Mouse (Mus musculus) testis, adult 2 months (tissue): ENCODE results near the gene Cpox. TPM values are rescaled to one million over a fixed set of nuclear protein-coding genes. Genes with fewer than 3 reads are reported as not detected.

Experiments
- H3K27ac ChIP-seq: fragments of 200-500 bp; 2 replicates; pipeline ENCODE4 v1.5.1; 2012; ENCODE audit warnings: low read depth, low read length; ENCODE audit not compliant: control insufficient read depth, insufficient read depth
- H3K27me3 ChIP-seq: fragments of 200-500 bp; 2 replicates; pipeline ENCODE4 v1.6.1; 2012; ENCODE audit warnings: mild to moderate bottlenecking, low read length, moderate library complexity; ENCODE audit not compliant: control insufficient read depth, insufficient read depth
- H3K36me3 ChIP-seq: fragments of 200-500 bp; 2 replicates; pipeline ENCODE4 v1.6.1; 2012; ENCODE audit warnings: mild to moderate bottlenecking, low read length; ENCODE audit not compliant: control insufficient read depth, insufficient read depth
- H3K4me1 ChIP-seq: fragments of 200-500 bp; 2 replicates; pipeline ENCODE4 v1.6.1; 2012; ENCODE audit warnings: low read length; ENCODE audit not compliant: control insufficient read depth, insufficient read depth
- H3K4me3 ChIP-seq: fragments of 200-500 bp; 2 replicates; pipeline ENCODE4 v1.5.1; 2012; ENCODE audit warnings: low read depth, mild to moderate bottlenecking, low read length, moderate library complexity, mixed read lengths; ENCODE audit not compliant: control insufficient read depth
- CTCF ChIP-seq: fragments of 200-500 bp; IDR thresholded peaks from 2 replicates; pipeline ENCODE4 v1.5.1; 2012; ENCODE audit warnings: low read depth, mild to moderate bottlenecking, inconsistent platforms, low read length, moderate library complexity; ENCODE audit not compliant: control insufficient read depth, insufficient read depth, insufficient replicate concordance
- POLR2A ChIP-seq: fragments of 200-500 bp; IDR thresholded peaks from 2 replicates; pipeline ENCODE4 v1.6.1; 2012; ENCODE audit warnings: low read depth, mild to moderate bottlenecking, inconsistent platforms, low read length, moderate library complexity; ENCODE audit not compliant: control insufficient read depth
- polyA plus RNA-seq: library from polyadenylated mRNA; depleted of rRNA; stranded (reverse); fragments of >200 nt; gene quantifications from 2 replicates; pipeline ENCODE4 v1.2.3, GENCODE M21; 2012; rRNA removed

The Cpox gene
- polyA plus RNA-seq, result 2.1 and 2.2 TPM in 2 replicates

DNA sequence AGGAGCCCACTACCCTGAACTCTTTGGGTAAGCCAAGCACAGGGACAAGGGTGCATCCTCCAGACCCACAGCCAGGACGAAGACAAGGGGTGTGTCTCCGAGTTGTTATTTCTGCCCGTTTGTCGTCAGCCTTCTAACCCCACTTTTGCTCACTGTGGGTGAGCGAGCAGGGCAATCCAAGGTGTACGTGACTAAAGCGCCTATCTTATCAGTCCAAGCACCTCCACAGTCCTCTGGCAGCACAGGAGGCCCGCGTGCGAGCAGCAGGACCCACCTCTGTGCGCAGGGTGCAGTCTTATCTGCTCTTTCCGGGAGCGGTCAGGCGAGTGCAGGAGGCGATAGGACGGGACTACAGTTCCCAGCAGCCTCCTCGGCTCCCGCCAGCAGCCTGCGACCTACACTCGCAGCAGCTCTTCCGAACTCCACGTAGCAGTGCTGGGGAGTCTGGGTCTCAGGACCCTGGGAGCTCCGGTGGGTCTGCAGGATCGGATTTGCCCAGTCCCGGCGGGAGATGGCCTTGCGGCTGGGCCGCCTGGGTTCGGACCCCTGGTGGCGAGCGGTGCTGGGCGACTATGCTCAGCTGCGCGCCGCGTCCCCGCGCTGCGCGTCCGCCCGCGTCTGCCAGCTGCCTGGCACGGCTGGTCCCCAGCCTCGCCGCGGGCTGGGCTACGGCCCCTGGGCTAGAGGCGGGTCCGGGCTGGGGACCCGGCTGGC is at the start of gene Cpox:
Gene Cpox, plus strand, starts transcription at position 376 of the 714 bp plus-strand sequence.
- no peaks in the 10 kb centered on the region for H3K36me3 ChIP-seq
- peaks cover 6% of the 10 kb centered on the region for H3K4me1 ChIP-seq
- peak within 1 kb of the TSS; percentile 93 for H3K4me3 ChIP-seq
- TF ChIP-seq CTCF (no peak), POLR2A (peak; percentile 56)
- H3K27ac ChIP-seq, result peak within 1 kb of the TSS; percentile 52
- H3K27me3 ChIP-seq, result no peaks in the 10 kb centered on the region

- TF ChIP-seq CTCF, result no peak
- H3K4me1 ChIP-seq, result no peaks in the 10 kb centered on the region
- H3K4me3 ChIP-seq, result no peak overlapping the region
- H3K27ac ChIP-seq, result no peak overlapping the region
- H3K36me3 ChIP-seq, result no peaks in the 10 kb centered on the region
- no peaks in the 10 kb centered on the region for H3K27me3 ChIP-seq
Measured at GRCm38 (mm10) chr16:58622377-58622776, 47.7 kb upstream of the Cpox start.

DNA sequence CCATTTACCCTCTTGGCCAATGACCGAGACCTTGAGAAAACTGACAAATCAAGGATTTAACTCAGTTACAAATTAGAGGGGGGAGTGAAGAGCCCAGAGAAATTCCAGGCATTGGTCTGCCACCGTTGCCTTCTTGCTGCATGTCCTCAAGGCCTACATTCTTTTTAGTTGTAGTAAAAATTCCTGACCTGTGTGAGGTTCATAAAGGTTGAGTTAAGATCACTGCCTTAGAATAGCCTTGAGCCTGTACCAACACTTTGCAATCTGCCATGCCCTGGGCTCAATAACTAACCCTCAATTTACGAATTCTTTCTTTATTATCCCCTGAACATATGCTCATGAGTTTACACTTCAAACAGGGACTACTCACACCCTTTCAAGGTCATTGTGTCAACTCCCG is 47.0 kb upstream of the Cpox start:
- Histone ChIP-seq H3K27me3 (no peaks in the 10 kb centered on the region), H3K4me3 (no peak overlapping the region), H3K4me1 (no peaks in the 10 kb centered on the region), H3K27ac (no peak overlapping the region), H3K36me3 (no peaks in the 10 kb centered on the region)
- no peak for TF ChIP-seq CTCF
- TF ChIP-seq POLR2A, result no peak

- Histone ChIP-seq H3K36me3 (no peaks in the 10 kb centered on the region), H3K4me3 (no peak overlapping the region), H3K4me1 (no peaks in the 10 kb centered on the region), H3K27me3 (no peaks in the 10 kb centered on the region), H3K27ac (no peak overlapping the region)
- no peak for TF ChIP-seq POLR2A
- no peak for TF ChIP-seq CTCF
Measured at GRCm38 (mm10) chr16:58623944-58624343, 46.1 kb upstream of the Cpox start.

GRCm38 (mm10) chr16:58627597-58628335 is 42.3 kb upstream of the Cpox start:
- H3K36me3 ChIP-seq, result no peaks in the 10 kb centered on the region
- H3K27me3 ChIP-seq, result no peaks in the 10 kb centered on the region
- TF ChIP-seq POLR2A, result no peak
- TF ChIP-seq CTCF, result no peak
- no peaks in the 10 kb centered on the region for H3K4me1 ChIP-seq
- H3K4me3 ChIP-seq, result no peak overlapping the region
- no peak overlapping the region for H3K27ac ChIP-seq

- no peaks in the 10 kb centered on the region for H3K36me3 ChIP-seq
- H3K27ac ChIP-seq, result no peak overlapping the region
- H3K27me3 ChIP-seq, result no peaks in the 10 kb centered on the region
- no peaks in the 10 kb centered on the region for H3K4me1 ChIP-seq
- no peak for TF ChIP-seq POLR2A
- TF ChIP-seq CTCF, result no peak
- no peak overlapping the region for H3K4me3 ChIP-seq
Measured at GRCm38 (mm10) chr16:58628336-58628680, 41.8 kb upstream of the Cpox start.

DNA sequence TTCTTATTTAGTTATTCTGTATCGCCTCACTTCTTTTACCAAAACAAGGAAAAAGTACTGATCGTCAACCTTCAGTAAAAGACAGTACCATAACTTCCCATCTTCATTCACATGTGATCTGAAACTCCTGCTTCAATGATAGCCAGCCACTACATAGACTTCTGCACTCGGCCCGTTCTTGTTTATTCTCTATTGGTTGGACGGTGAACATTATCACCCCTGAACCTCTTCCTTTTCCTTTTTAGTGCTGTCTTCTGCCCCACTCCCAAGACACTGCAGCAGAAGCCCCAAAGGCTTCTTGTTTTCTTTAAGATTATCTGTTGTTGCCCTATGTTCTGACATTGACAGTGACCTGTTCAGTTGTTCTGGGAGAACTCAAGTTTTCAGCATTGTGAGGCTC is 41.1 kb upstream of the Cpox start:
- no peak for TF ChIP-seq CTCF
- no peak for TF ChIP-seq POLR2A

GRCm38 (mm10) chr16:58629736-58630135 is 40.4 kb upstream of the Cpox start:
- H3K4me1 ChIP-seq, result no peaks in the 10 kb centered on the region
- no peak for TF ChIP-seq POLR2A
- TF ChIP-seq CTCF, result no peak
- no peaks in the 10 kb centered on the region for H3K36me3 ChIP-seq
- no peaks in the 10 kb centered on the region for H3K27me3 ChIP-seq
- H3K27ac ChIP-seq, result no peak overlapping the region
- H3K4me3 ChIP-seq, result no peak overlapping the region

More for the DNA sequence above, 41.1 kb upstream of the Cpox start:
- H3K4me1 ChIP-seq, result no peaks in the 10 kb centered on the region
- H3K4me3 ChIP-seq, result no peak overlapping the region
- no peaks in the 10 kb centered on the region for H3K36me3 ChIP-seq
- no peak overlapping the region for H3K27ac ChIP-seq
- H3K27me3 ChIP-seq, result no peaks in the 10 kb centered on the region
